Mouse (Mus musculus): Measurements from ENCODE around the gene Crybg1.

The Crybg1 gene

GRCm38 (mm10) chr10:44148337-44149317 is at the start of gene Crybg1:
Gene Crybg1, minus strand, starts transcription at chr10:44148853.
- peak; percentile 87 to 88 for DNase-seq (ENCODE audit: low spot score in 2 of 2)

DNA sequence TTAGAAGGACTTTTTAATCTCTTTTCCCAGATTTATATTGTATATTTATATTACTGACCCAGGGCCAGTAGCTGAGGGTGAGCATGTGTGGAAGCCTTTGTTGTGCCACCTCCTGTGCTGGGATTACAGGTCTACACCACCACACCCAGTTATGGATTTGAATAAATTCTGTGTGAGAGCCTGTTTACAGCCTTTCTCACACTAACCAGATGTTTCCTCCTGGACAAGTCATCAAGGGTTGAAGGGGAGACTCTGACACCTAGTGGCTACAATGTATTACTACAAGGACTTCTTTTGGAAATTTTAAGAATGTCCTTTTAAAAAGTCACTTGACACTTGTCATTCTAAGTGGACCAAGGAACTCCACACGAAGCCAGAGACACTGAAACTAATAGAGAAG is 28.7 kb upstream of the Crybg1 start:
- no peak for DNase-seq (ENCODE audit: low spot score in 2 of 2)

- no peak for DNase-seq (ENCODE audit: low spot score in 2 of 2)
Observed at GRCm38 (mm10) chr10:44176548-44176947, 27.9 kb upstream of the Crybg1 start.

DNA sequence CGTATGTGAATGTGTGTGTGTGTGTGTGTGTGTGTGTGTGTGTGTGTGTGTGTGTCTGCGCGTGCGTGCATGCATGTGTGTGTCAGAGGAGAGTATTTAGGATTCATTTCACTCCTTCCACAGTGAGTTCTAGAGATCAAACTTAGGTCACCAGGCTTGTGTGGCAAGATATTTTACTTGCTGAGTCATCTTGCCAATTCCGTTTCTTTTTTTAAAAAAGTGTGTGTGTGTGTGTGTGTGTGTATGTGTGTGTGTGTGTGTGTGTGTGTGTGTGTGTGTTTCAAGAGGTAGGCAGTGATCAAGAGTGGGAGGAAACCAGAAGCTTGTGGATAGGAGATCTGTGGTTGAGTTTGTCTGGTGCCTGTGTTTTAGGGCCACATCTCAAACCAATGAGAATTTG is 27.5 kb upstream of the Crybg1 start:
- peak in 1 of 2 experiments; percentile 6 for DNase-seq (ENCODE audit: low spot score in 2 of 2)

DNA sequence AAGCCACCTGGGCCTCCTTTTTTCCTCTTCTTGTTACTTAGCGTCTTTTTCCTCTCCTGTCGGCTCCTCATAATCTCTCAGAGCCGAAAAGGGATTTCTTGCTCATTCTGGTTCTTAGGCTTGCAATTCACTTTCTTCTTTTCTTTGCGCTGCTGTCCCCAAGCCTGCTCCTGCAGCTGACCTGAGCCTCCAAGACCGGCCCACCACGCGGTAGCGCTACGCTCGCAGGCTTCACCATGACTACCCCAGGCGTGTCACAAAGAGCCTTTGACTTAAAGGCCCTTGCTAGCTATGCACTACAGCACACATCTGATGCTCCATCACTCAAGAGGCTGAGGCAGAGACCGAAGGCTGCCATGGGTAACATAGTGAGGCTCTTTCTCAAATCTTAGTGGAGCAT is 21.5 kb upstream of the Crybg1 start:
- DNase-seq (ENCODE audit: low spot score in 2 of 2): no peak

DNA sequence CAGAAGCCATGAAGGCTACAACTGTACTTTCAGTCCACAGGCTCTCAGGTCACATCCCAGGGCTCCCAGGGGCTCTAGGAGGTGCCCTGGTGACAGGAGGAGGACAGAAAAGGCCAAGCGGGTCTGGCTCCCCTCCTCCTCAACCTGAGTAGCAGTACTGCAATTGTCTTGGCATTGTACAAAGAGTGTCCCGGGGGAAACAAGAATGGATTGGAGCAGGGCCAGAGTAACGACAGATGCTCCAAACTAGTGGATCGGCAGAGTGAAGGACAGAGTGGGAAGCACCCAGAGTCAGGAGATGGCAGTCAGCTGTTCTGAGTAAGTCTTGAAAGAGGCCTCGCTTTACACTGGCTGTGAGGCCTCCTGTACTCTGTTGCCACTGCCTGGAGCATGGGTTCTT is 18.4 kb upstream of the Crybg1 start:
- no peak for DNase-seq (ENCODE audit: low spot score in 2 of 2)

DNA sequence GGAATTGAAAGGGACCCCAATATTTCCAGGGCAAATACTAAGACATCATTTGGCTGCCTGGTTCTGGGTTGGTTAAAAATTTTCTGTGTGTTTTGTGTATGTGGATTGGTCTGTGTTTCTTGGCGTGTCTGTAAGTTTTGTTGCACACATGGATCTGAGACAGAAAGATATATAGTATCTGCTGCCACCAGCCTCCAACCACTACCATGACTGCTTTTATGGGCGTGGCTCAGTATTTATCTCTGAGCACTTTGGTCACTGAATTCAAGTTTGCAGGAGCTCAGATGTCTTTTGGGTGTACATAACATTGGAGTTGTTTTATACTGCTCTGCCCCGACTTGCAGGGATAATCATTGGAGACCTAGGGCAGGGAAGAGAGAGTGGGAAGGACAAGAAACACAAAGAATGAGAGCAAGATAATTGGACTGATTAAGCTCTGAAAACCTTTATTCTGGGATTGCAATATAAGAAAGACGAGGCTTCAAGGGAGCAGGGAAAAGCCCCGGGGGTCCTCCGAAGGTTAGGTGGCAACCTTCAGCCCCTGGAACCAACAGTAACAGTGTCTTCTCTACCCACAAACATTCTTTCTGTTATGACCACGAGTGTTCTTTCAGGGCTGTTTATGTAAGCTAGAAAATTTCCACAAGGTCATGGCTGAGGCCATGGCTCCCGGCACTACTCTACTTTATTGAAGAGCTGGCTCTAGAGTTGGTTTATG is 15.8 kb upstream of the Crybg1 start:
- no peak for DNase-seq (ENCODE audit: low spot score in 2 of 2)

DNA sequence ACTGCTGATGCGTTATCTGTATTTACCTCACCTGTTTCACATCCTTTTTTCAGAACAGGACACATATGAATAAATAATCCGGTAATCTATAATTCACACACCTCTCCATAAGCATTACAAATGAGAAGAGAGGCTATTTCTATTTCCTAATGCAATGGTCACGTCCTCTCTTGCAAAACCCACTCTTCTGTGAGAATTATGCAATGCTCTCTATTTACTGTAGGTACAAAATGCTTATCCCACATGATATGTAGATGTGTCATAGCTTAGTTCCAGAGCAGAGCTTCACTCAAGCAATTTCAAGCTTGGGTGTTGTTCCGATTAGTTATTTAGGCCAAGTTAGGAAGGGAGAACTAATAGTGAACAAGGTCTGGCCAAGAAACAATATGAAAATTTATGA is 14.4 kb upstream of the Crybg1 start:
- no peak for DNase-seq (ENCODE audit: low spot score in 2 of 2)

- DNase-seq (ENCODE audit: low spot score in 2 of 2): no peak
Observed at GRCm38 (mm10) chr10:44160150-44160549, 11.5 kb upstream of the Crybg1 start.

- no peak for DNase-seq (ENCODE audit: low spot score in 2 of 2)
Observed at GRCm38 (mm10) chr10:44157489-44157888, 8.8 kb upstream of the Crybg1 start.

GRCm38 (mm10) chr10:44150501-44150900 is 1.8 kb upstream of the Crybg1 start:
- DNase-seq (ENCODE audit: low spot score in 2 of 2): no peak

DNA sequence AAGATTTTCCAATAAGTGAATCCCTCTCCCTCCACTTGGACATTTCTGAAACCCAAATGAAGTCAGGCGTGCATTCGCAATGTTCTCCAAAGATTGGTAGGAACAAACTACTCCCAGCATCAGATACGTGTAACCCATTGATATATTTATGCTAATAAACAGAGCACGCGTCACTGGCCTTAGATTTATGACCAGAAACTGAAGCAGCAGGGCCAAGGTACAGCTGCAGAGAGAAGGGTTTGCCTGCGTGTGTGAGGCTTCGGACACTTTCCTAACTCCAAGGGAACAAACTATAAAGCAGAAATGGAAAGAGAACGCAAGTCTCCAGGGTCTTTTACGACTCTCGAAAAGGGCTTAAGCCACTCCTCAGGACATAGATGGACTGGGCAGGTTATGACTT is 5.3 kb downstream of the Crybg1 start:
- no peak for DNase-seq (ENCODE audit: low spot score in 2 of 2)

- DNase-seq (ENCODE audit: low spot score in 2 of 2): no peak
Observed at GRCm38 (mm10) chr10:44138137-44138855, 10.4 kb downstream of the Crybg1 start.

DNA sequence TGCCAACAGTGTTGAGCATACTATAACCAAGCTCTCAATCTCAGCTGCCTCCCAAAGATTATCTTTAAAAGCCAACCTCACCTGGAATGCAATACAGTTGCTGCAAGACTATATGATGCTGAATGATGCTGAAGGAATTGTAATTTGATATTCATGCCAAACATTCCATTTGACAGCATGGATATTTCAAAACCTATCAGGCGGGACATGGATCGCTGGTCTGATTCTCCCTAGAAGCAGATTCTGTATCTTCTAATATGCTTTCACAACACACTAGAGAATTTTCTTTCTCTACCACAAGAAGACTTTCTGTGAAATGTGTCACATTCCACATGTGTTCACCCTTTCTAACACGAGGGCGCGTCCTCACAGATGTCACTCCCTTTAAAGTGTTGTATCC is 22.6 kb downstream of the Crybg1 start:
- DNase-seq (ENCODE audit: low spot score in 2 of 2): no peak

DNA sequence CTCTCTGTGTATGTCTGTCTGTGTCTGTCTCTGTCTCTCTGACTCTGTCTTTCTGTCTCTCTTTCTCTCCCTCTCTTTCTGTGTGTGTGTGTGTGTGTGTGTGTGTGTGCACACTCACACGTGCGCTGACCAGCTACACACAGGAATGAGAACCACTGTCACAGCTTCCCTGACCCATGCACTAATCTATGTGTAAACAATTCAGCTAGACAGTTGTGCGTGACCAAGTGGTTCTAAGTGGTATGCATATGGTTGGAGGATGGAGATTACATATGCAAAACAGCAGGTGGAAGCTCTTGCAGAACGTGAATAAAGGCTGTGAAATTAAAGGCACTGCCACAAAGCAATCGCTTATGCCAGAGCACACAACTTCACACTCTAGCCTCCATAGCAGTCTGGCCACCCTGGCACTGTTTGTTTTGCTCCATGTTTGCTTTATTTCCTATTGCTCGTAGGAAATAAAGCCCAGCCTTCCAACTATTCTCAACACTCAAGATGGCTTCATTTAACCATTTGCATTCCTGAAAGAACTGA is 24.2 kb downstream of the Crybg1 start:
- no peak for DNase-seq (ENCODE audit: low spot score in 2 of 2)

DNA sequence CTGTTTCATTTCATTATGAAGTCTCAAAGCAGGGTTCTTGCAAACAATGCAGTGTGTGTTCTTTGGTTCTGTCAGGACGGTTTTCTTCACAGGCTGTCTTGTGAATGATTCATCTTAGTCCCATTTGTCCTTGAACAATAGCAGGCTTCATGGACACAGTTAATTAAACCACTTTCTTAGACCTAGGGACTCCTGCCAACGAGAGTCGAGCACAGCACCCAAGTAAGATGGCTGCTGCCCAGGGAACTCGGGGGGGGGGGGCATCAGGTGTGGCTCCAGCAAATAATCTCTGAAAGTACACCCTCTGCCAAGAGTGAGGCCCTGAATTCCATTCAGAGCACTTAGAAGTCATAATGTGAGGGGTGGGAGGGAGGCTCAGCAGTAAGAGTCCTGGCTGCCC is 30.0 kb downstream of the Crybg1 start:
- DNase-seq (ENCODE audit: low spot score in 2 of 2): no peak

DNA sequence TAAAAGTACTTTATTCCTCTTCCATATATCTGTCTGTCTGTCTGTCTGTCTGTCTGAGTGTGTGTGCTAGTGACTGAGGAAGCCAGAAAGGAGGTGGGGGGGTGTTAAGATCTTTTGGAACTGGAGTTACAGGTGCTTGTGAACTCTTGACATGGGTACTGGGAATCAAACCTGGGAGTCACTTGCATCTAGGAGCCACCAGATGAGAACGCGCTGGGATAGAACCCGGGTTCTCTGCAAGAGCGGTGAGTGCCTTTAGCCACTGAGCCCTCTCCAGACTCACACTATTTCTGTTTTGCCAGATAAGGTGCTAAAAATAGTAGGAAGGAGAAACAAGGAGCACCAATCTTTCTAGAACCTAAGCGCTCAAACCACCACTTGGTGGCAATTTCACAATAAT is 31.9 kb downstream of the Crybg1 start:
- DNase-seq (ENCODE audit: low spot score in 2 of 2): no peak

GRCm38 (mm10) chr10:44114611-44115010 is 34.0 kb downstream of the Crybg1 start:
- no peak for DNase-seq (ENCODE audit: low spot score in 2 of 2)

DNA sequence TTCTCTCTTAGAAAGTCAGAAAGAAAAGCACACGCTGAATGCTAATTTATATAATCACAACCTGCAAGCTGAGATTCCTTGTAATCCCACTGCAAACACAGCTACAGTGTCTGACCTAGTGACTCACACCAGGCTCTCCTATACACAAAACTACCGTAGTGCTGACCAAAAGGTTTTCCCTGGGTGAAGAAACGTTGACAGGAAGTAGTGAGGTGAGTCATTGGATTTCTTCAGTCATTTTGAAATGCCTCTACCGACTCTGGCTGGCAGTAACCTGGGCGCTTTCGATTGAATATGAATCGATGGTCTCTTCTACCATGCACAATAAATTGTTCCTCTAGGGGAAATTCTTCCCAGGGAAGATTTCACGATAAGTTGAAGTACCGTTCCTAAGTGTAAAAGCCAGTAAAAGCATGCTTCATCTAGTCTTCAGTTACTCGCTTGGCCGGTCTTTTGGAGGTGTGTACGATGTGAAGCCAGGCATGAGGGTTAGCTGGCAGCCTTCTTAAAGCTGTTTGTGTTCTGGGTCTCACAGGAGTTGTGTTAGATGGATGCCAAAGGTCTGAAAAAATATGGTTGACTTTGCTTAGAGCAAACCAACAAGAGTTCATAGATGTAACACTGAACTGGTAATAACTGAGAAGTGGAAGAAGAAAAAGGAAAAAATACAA is 36.5 kb downstream of the Crybg1 start:
- peak in 1 of 2 experiments; percentile 17 for DNase-seq (ENCODE audit: low spot score in 2 of 2)

- DNase-seq (ENCODE audit: low spot score in 2 of 2): peak; percentile 44 to 71
Observed at GRCm38 (mm10) chr10:44111168-44111567, 37.5 kb downstream of the Crybg1 start.

DNA sequence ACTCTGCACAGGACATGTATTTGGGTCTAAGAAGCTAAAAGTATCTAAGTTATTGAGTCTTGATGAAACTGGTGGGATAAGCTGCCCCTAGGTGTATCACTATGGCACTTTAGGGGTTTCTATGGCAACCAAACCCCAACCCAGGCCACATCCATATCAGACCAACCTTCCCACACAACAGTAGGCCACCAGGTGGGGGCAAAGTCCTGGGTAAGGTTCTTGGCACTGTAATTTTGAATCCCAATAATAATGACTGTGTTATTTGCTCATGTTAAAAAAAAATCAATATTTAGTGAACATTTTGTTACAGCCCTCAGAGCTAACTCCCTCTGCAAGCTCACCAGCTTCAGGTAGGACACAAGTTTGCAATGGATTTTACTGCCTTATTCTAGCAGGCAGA is 38.2 kb downstream of the Crybg1 start:
- no peak for DNase-seq (ENCODE audit: low spot score in 2 of 2)

Measured in urinary bladder, adult 18-20 months (tissue).